Mouse (Mus musculus) adrenal gland, postnatal 10 days (tissue): ENCODE data around the gene Mtg2. TPM values are rescaled to one million over a fixed set of nuclear protein-coding genes. Genes with fewer than 3 reads are reported as not detected.

Experiments
- total RNA-seq, 2 experiments: library from RNA; stranded (reverse); gene quantifications; 2 replicates each; pipeline ENCODE4 v1.2.3; 2021

Gene Mtg2
- total RNA-seq, 2 experiments from 2014 or later, result 13.1 to 18.9 TPM

Other genes starting within 250 kb of the Mtg2 start
- 10 to 100 TPM; 15.8 to 19.1 TPM for gene Taf4, start 93.9 kb upstream of the Mtg2 start, total RNA-seq
- 10 to 100 TPM; 33.2 to 35.9 TPM for gene Lsm14b, start 45.6 kb upstream of the Mtg2 start, total RNA-seq
- 100 to 1,000 TPM; 216 to 235 TPM for gene Psma7, start 28.2 kb upstream of the Mtg2 start, total RNA-seq
- gene Ss18l1, start 28.1 kb upstream of the Mtg2 start, total RNA-seq, result 1 to 10 TPM; 5.1 to 5.9 TPM
- gene Hrh3, start 33.9 kb downstream of the Mtg2 start, total RNA-seq, result under 1 TPM; 0.09 to 0.76 TPM
- 10 to 100 TPM; 30.2 to 34.0 TPM for gene Osbpl2, start 48.7 kb downstream of the Mtg2 start, total RNA-seq
- gene Adrm1, start 100.9 kb downstream of the Mtg2 start, total RNA-seq, result 100 to 1,000 TPM; 102 to 111 TPM
- gene Lama5, start 155.3 kb downstream of the Mtg2 start, total RNA-seq, result 10 to 100 TPM; 35.6 to 39.0 TPM
- gene Rps21, start 186.8 kb downstream of the Mtg2 start, total RNA-seq, result 100 to 1,000 TPM; 772 to 787 TPM
- gene Cables2, start 202.9 kb downstream of the Mtg2 start, total RNA-seq, result 10 to 100 TPM; 17.3 to 19.8 TPM
- gene Rbbp8nl, start 219.3 kb downstream of the Mtg2 start, total RNA-seq, result not detected